ENCODE assay signal across 18 mouse cellular contexts in the genomic region with DNA sequence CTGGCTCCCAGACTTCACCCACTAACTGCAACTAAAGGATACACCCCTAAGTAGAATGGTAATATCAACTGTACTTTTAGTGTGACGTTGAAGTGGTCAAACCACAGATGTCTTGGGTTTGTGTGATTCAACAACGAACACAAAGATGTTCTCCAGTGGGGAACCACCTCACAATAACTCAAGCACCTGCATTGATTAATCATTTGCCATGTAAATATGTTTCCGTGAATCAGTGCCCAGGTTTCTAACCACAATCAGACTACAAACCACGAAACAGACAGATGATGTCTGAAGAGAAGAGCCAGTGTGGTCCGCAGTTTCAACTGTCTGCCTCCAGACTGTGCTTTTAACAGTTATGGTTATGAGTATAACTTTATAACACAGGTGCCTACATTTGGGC. TPM values are rescaled to one million over a fixed set of nuclear protein-coding genes. Genes with fewer than 3 reads are reported as not detected.
A peak's percentile ranks its signal among the peaks of the same experiment; 100 is the strongest.
DNase-seq lines count a peak whose midpoint lies in the region; ATAC-seq and TF ChIP-seq lines count a peak whose summit lies in the region.
"Had no signal": no experiment of that assay in that cellular context is flagged by ENCODE, and none has a peak within 500 bp of the region (broad histone marks: within the 10 kb centered on the region; RNA-seq: fewer than 3 reads in every experiment).

No protein-coding gene starts in this region.

- no peak for TF ChIP-seq POLR2A in small intestine, adult 2 months (IDR thresholded peaks at IDR 0.05; ENCODE audit: low read depth, low read length)

- ATAC-seq in Patski, result no peak
- ATAC-seq: forebrain, embryonic 15.5 days; hindbrain, postnatal 0 days; intestine, embryonic 15.5 days had no signal

- H3K36me3 ChIP-seq in small intestine, adult 2 months (ENCODE audit: control insufficient read depth, insufficient read depth, low read length), result no peaks in the 10 kb centered on the region
- H3K36me3 ChIP-seq: forebrain, embryonic 15.5 days; heart, embryonic 15.5 days; hindbrain, embryonic 13.5 days; intestine, embryonic 15.5 days had no signal

- in situ Hi-C loops in Patski (cut with MboI; ENCODE audit: low pct_unique_long_range_greater_than_20kb), result no loop called here

- DNase-seq in spleen, postnatal 36 days (ENCODE audit: low spot score in 2 of 2), result peak; percentile 64 to 69
- DNase-seq in spleen, postnatal 4 days (ENCODE audit: low spot score in 2 of 2), result no peak
- DNase-seq in Patski (ENCODE audit: low read depth, low spot score), result peak; percentile 19
- DNase-seq in thymus, postnatal 0 days (ENCODE audit: low spot score), result no peak
- no peak for DNase-seq in cerebellum, postnatal 10 days
- DNase-seq: adrenal gland, postnatal 10 days; cerebellum, adult 11 months; cerebellum, adult 8-10 months; cerebellum, postnatal 36 days; gastrocnemius, postnatal 36 days; heart, adult 18-20 months; heart, postnatal 14 days had no signal

- no peak overlapping the region for H3K4me3 ChIP-seq in small intestine, adult 2 months (ENCODE audit: low read depth, low read length)
- H3K4me3 ChIP-seq: forebrain, embryonic 15.5 days; heart, embryonic 15.5 days; hindbrain, embryonic 13.5 days; intestine, embryonic 15.5 days had no signal

- no peaks in the 10 kb centered on the region for H3K27me3 ChIP-seq in Patski
- no peaks in the 10 kb centered on the region for H3K27me3 ChIP-seq in small intestine, adult 2 months (ENCODE audit: control insufficient read depth, insufficient read depth, low read length)
- H3K27me3 ChIP-seq: forebrain, embryonic 15.5 days; heart, embryonic 15.5 days; hindbrain, embryonic 13.5 days; intestine, embryonic 15.5 days had no signal

- CTCF ChIA-PET in Patski (lab: Charles Lee), result interaction anchor here (0.6 kb wide), 1 partner anchor 10 kb away, joined by 3 read pairs; no protein-coding TSS in a partner anchor

- TF ChIP-seq CTCF in Patski (IDR thresholded peaks at IDR 0.05), result no peak
- TF ChIP-seq CTCF in small intestine, adult 2 months (IDR thresholded peaks at IDR 0.05; ENCODE audit: extremely low read depth, insufficient read length, insufficient replicate concordance, low read depth, low read length), result no peak

- POLR2A ChIA-PET in Patski (lab: Charles Lee), result no interaction called here

- H3K4me1 ChIP-seq in small intestine, adult 2 months (ENCODE audit: control insufficient read depth, insufficient read depth, insufficient read length, low read length), result no peaks in the 10 kb centered on the region
- H3K4me1 ChIP-seq: forebrain, embryonic 15.5 days; heart, embryonic 15.5 days; hindbrain, embryonic 13.5 days; intestine, embryonic 15.5 days had no signal

- WGBS in small intestine, adult 2 months, result 42% methylated on average over 5 of the region's 5 CpGs

- H3K27ac ChIP-seq in small intestine, adult 2 months (ENCODE audit: insufficient read depth, low read depth, low read length), result 0 out of 2 replicates have a peak overlapping the region, but pooled peaks have one; percentile 7
- H3K27ac ChIP-seq: forebrain, embryonic 15.5 days; heart, embryonic 15.5 days; hindbrain, embryonic 13.5 days; hindbrain, postnatal 0 days; intestine, embryonic 15.5 days had no signal

RNA-seq across cellular contexts. Expression of a gene that starts 46.7 kb away (rescaled TPM):
- polyA plus RNA-seq in Patski (2021), result 57.1 TPM
- 2.3 and 3.5 TPM in 2 replicates for polyA plus RNA-seq in small intestine, adult 2 months (2012; rRNA removed)
- polyA plus RNA-seq in thymus, postnatal 0 days (2015; fragmentation: Nextera tagmentation; extraction: Ambion mirVana), result 24.2 and 26.2 TPM in 2 replicates

Comparison
In these comparisons a context has a peak if more than half of its experiments do, and no peak if none do; other contexts are left out.
1. DNase-seq: peak in spleen, postnatal 36 days (2 of 2) and Patski (single experiment); none in spleen, postnatal 4 days (0 of 2), thymus, postnatal 0 days (single experiment) and cerebellum, postnatal 10 days (0 of 2).